Mouse (Mus musculus): Measurements from ENCODE around the gene Fam122a.

GRCm38 (mm10) chr19:24450740-24451139, 26.4 kb downstream of the Fam122a start:
- no peak for TF ChIP-seq POLR2A (IDR thresholded peaks at IDR 0.05; ENCODE audit: insufficient read depth, low read depth, low read length)
- TF ChIP-seq CTCF (IDR thresholded peaks at IDR 0.05; ENCODE audit: insufficient read depth, low read depth, low read length) = no peak
